In the genomic region with DNA sequence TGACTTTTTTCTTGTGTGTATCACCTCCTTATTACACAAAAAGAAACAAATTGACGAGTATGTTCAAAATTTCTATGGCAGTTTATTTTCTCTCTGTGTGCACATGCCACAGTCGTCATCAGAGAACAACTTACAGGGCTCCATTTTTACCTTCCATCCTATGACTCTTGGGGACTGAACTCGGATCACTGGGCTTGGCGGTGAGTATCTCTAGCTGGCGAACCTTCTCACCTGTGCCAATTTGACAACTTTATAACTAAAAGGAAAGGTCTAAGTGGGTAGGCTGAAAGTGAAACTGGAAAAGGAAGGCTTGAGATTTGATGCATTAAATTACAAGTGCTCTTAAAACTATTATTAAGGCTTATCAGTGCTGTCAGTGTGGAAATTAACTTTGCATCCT, we compare ENCODE assay signal across 24 mouse cellular contexts. TPM values are rescaled to one million over a fixed set of nuclear protein-coding genes. Genes with fewer than 3 reads are reported as not detected.
"Had no signal": no experiment of that assay in that cellular context is flagged by ENCODE, and none has a peak within 500 bp of the region (broad histone marks: within the 10 kb centered on the region; RNA-seq: fewer than 3 reads in every experiment).

No protein-coding gene starts in this region.

- DNase-seq: forebrain, postnatal 0 days; gastrocnemius, postnatal 14 days; gastrocnemius, postnatal 36 days; heart, adult 18-20 months; heart, postnatal 36 days; kidney, adult 18-20 months; kidney, adult 8-10 months; kidney, postnatal 10 days; kidney, postnatal 25 days; kidney, postnatal 4 days; layer of hippocampus, adult 9-11 months; layer of hippocampus, postnatal 36 days; liver; liver, embryonic 13.5 days; liver, postnatal 0 days had no signal

- H3K4me1 ChIP-seq: hindbrain, embryonic 13.5 days; hindbrain, embryonic 15.5 days; liver, embryonic 13.5 days; liver, embryonic 15.5 days had no signal

- H3K36me3 ChIP-seq: hindbrain, embryonic 13.5 days; hindbrain, embryonic 15.5 days; limb, embryonic 10.5 days; limb, embryonic 12.5 days; liver, embryonic 13.5 days; liver, embryonic 15.5 days had no signal

- H3K9ac ChIP-seq: forebrain, postnatal 0 days; hindbrain, embryonic 13.5 days; hindbrain, embryonic 15.5 days; limb, embryonic 12.5 days; liver, embryonic 13.5 days; liver, embryonic 15.5 days; liver, postnatal 0 days had no signal

- ATAC-seq: forebrain, postnatal 0 days; hindbrain, postnatal 0 days; liver, postnatal 0 days had no signal

- H3K4me2 ChIP-seq: heart, embryonic 11.5 days; hindbrain, embryonic 13.5 days; hindbrain, embryonic 15.5 days; limb, embryonic 12.5 days; liver, embryonic 11.5 days; liver, embryonic 13.5 days; liver, embryonic 15.5 days had no signal

- H3K27me3 ChIP-seq: hindbrain, embryonic 13.5 days; hindbrain, embryonic 15.5 days; limb, embryonic 12.5 days; liver, embryonic 13.5 days; liver, embryonic 15.5 days had no signal

- H3K27ac ChIP-seq: hindbrain, embryonic 13.5 days; hindbrain, embryonic 15.5 days; hindbrain, postnatal 0 days; limb, embryonic 10.5 days; limb, embryonic 12.5 days; liver, embryonic 13.5 days; liver, embryonic 15.5 days had no signal

- H3K9me3 ChIP-seq: hindbrain, embryonic 13.5 days; hindbrain, embryonic 15.5 days; limb, embryonic 10.5 days; limb, embryonic 12.5 days; liver, embryonic 13.5 days; liver, embryonic 15.5 days had no signal

- H3K4me3 ChIP-seq: hindbrain, embryonic 13.5 days; hindbrain, embryonic 15.5 days; limb, embryonic 10.5 days; limb, embryonic 12.5 days; liver, embryonic 13.5 days; liver, embryonic 15.5 days had no signal

RNA-seq across cellular contexts. Expression of a gene that starts 22.1 kb away (rescaled TPM):
- total RNA-seq: hematopoietic stem cell, adult 5-6 weeks had no signal
